Mouse (Mus musculus) c-Kit-positive CD71-positive TER-119-positive erythroid progenitor cells, embryonic 14.5 days (primary cell): ENCODE data around the gene Mob1b.

Experiments used
- DNase-seq: peaks from one replicate; pipeline ENCODE4 v3.0.0-alpha.2; 2013; ENCODE audit warnings: low spot score

The Mob1b gene

DNA sequence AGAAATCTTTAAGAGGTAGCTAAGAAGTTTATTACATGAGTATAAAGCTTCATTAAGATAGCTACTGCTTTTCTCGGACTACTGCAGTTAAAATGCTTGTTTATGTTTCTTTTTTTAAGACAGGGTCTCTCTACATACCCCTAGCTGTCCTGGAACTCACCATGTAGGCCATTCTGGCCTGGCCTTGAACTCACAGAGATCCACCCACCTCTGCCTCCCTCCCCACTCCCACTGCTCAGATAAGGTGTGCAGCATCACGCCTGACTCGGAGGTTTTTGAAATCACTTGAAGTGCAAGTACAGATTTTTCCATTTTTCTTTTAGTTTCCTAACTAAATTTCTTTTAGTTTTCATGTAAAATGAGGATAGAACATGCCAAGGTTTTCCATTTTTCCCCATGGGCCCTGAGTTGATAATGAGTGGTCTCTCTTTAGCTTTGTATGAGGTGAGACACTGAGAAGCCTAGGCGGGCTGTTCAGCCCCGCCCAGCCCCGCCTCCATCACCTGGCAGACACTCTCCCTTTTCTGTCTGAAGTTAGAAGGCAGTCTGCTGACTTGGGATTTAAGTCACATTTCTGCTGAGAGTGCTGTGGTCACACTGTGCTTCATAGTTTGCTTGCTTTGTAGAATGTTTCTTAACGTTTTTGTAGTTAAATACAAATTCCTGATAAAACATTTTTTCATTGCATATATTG, 61.6 kb downstream of the Mob1b start:
- no peak for DNase-seq

DNA sequence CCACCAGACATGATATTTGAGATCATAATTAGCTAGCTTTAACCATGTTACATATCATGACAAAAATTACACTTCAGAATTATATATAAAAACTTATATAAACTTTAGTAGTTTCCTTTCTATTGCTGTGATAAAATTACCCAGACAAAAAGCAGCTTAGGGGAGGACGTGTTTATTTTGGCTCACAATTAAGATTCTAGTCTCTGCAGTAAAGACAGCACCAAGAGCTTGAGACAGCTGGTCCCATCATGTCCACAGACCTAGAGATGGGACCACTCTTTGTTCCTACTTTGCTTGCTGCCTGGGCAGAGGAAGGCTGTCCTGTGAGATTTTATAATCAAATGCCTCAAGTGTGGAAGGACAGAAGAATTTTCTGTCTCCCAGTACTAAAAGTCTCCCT, 64.4 kb downstream of the Mob1b start:
- DNase-seq = no peak

DNA sequence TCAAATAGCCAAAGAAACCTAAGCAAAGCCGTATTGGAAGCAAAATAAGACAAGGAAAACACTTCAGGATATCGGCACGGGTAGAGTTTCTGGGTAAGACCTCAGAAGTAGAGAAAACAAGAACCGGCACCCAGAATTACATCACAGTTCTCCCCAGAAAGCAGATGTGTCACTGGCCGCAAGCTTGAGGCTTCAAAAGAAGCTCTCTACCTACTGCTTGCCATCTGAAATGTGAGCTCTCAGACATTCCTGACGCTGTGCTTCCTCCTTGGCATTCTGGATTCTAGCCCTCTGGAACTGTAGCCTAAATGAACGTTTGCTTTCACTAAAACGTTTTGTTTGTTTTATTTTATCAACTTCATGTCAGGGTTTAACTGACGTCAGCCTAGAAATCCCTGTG, 70.0 kb downstream of the Mob1b start:
- no peak for DNase-seq

DNA sequence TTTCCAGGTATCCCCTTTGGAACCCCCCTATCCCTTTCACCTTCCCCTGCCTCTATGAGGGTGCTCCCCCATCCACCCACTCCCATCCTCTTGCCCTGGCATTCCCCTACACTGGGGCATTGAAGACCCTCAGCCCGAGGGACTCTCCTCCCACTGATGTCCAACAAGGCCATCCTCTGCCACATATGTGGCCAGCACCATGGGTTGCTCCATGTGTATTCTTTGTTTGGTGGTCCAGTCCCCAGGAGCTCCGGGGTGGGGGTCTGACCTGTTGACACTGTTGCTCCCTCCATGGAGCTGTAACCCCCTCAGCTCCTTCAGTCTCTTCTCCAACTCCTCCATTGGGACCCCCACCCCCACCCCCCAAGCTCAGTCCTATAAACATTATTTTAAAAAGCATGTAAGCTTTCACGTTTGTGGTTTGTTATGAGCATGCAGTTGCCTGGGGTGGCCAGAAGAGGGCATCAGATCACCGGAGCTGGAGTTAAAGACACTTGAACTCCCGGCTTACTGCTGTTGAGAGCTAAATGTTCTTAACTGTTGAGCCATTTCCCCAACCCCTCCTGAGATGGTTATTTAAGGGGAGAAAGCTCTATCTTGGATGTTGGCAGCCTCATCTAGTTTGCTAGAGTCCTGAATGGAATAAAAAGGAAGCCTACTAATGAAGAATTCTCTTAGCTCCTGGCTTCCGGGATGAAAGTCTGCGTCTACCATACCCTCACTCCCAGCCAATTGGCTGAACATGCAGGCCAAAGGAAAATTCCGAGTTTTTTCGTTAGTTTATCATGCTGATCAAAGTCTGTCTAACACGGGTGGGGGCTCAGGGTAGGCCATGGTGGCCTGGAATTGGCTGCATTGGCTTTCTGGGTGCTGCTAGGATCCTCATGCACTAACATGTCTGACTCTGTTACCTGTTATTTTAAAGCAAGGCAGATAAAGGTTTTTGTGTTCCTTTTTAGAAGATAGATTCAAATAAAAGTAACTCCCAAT, 70.9 kb downstream of the Mob1b start:
- DNase-seq = peak; percentile 45

DNA sequence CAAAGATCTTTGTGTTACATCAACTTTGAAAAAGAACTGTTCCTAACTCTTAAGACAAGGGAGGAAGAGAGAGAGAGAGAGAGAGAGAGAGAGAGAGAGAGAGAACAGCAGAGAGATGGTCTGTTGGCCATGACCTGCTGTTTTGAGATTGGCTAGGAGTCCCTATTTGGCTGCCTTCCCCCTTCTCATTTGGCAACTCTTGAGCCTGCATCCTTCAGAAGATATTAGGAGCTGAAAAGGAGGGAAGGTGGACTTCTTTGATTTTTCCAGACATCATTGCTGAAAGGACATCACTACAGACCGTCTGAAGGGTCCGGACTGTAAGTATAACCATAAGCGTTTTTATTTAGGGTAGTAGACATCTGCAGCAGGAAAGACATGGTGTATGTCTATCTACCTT, 73.0 kb downstream of the Mob1b start:
- DNase-seq = no peak

DNA sequence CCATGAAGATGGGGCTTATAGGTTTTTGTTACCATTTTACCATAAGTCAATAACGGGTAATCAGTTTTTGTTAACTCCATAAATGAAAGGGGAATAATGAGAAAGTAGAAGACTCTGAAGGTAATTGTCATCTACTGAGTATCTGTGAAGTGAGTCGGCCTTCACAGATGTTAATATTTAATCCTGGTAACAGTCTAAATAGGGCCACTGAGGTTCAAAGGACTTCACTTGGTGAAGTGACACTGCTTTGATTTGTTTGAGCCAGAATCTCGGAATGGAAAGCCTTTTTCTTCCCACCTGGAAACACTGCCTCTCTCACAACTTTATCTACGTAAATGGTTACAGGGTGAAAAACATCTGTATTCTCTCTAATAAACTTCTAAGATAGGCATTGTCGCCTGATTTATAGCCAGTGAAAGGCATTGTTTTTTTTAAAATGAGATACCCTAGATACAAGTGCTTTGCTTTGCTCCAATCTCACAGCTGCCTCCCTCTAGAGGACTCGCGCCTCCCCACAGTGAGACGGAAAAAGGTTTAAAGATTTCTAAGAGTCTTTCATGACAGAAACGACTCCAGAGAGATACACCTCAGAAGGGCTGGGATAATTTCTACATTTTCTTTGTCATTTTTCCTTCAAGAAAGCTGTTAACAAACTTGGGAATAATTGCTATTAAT, 75.4 kb downstream of the Mob1b start:
- no peak for DNase-seq

DNA sequence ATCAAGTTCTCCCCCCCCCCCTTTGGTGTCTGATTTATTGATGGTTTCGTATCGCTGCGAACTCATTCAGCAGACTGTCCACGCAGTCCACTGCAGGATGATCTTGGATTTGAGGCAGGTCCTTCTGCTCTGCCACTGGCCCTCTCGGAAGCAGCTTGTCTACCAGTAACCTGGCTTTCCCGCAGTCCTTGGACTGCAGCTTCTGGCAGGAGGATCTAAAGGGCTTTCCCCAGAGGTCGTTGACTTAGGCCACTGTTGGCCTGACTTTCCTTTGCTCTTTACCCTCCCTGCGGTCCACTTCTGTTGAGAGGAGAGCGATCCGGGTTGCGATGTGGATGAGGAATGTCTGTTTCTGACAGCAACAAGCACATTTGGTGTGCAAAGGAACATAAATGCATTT, 75.9 kb downstream of the Mob1b start:
- DNase-seq = no peak

DNA sequence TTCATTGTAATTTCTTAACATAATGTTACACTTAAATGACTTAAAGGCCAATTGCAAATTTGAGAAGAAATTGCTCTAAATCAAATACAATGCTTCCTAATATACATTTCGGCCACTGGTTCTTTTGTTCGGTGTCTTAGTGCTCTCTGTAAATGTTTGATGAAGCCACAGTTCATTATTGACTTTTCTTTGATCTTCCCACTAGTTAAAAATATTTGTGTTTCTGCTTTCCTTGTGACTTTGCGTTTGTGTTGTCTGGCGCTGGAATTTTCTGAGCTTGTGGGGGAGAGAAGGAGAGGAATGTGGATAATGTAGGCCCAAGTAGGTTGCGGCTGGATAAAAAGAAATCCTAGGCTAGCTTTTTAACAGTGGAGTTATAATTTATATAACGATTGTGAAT, 76.5 kb downstream of the Mob1b start:
- no peak for DNase-seq

DNA sequence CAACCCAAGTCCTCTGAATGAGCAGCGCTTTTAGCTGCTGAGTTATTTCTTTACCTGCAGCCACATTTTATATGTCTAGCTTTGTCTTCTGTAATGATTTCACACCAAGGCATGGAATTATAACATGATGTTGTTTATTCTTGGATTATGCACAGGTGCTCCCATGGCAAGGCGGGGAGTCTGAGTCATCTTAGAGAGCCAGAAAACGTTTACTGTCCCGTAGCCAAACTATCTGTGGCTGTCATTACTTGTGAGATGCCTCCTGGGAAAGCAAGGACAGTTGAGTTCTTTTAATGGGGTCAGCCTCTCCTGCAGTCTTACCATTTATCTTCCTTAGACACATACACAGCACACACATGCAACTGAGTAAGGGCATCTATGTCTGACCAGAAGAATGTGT, 85.0 kb downstream of the Mob1b start:
- DNase-seq = no peak

DNA sequence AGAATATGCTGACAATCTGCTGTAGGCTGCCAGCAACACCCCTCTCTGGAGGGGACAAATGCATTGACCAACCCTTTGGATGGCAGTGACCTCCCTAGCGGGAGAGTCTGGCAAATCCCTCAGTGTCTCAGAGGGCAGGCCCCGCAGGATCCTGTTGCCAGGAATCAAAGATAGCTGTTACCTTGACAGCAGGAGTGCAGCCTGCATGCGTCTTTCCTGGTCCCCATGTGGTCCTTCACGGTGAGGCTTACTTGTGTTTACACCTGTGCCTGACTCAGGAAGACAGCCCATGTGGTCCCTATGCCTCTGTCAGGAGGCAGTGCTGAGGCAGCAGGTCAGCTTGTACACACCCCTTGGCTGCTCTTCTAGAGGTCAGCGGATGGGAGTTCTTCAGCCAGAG, 85.6 kb downstream of the Mob1b start:
- DNase-seq = no peak

DNA sequence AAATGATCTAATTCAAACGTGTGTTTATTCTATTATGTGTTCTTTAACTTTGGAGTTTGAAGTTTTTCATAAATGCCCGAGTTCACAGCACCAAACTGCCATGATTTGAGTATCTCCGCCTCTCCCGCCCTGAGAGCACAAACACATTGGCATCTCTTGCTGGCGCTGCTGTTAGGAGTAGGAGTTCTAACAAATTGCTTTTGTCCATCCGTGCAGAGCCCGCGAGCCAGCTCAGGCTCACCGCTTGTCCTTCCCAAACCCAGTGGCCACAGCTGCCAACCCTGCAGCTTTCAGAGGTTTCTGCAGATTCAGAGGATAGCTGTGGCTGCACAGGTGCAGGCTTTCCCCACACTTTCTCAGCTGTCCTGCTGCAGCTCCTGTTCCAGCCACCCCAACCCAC, 86.7 kb downstream of the Mob1b start:
- no peak for DNase-seq

DNA sequence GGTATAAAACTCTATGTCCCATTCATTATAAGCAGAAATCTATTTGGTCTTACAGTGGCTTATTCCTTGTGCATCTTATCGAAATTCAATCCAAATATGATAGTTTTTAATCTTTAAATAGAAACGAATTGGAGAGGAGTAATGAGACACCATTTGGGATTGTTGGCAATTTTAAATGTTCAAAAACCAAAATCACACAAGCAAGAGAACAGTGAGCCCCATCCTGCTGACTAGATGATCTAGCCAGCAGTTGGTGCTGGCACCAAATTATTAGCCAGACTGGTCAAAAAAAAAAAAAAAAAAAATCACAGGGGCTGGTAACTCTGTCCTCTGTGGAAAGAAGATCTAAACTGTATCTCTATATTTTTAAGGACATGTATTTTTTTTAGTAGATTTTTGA, 92.5 kb downstream of the Mob1b start:
- no peak for DNase-seq
